Mouse (Mus musculus) midbrain, embryonic 13.5 days (tissue): ENCODE data around the gene Ky. TPM values are rescaled to one million over a fixed set of nuclear protein-coding genes. Genes with fewer than 3 reads are reported as not detected.
A peak's percentile ranks its signal among the peaks of the same experiment; 100 is the strongest.

Experiments used
- ATAC-seq: fragments of 200-750 bp; cut with Nextera tagmentation; 2 replicates; pipeline ENCODE4 v1.8.0; 2017; ENCODE audit warnings: mild to moderate bottlenecking, moderate TSS enrichment, moderate library complexity
- H3K27ac ChIP-seq: fragments of 300-500 bp; sonication (generic); 2 replicates; pipeline ENCODE4 v1.5.1; 2015; ENCODE audit warnings: inconsistent platforms, mild to moderate bottlenecking, moderate library complexity
- H3K27me3 ChIP-seq: fragments of 300-500 bp; sonication (generic); 2 replicates; pipeline ENCODE4 v1.6.1; 2015; ENCODE audit warnings: mild to moderate bottlenecking, inconsistent platforms
- H3K36me3 ChIP-seq: fragments of 300-500 bp; sonication (generic); 2 replicates; pipeline ENCODE4 v1.6.1; 2015; ENCODE audit warnings: mild to moderate bottlenecking, inconsistent platforms
- H3K4me1 ChIP-seq: fragments of 300-500 bp; sonication (generic); replicated peaks from 2 replicates; pipeline ENCODE4 v1.6.1; 2015; ENCODE audit warnings: inconsistent platforms
- H3K4me2 ChIP-seq: fragments of 300-500 bp; sonication (generic); replicated peaks from 2 replicates; pipeline ENCODE4 v1.6.1; 2015; ENCODE audit warnings: moderate library complexity, mild to moderate bottlenecking, inconsistent platforms
- H3K4me3 ChIP-seq: fragments of 300-500 bp; sonication (generic); replicated peaks from 2 replicates; pipeline ENCODE4 v1.5.1; 2015; ENCODE audit warnings: mild to moderate bottlenecking, inconsistent platforms
- H3K9ac ChIP-seq: fragments of 300-500 bp; sonication (generic); replicated peaks from 2 replicates; pipeline ENCODE4 v1.6.1; 2015; ENCODE audit warnings: mild to moderate bottlenecking, inconsistent platforms
- H3K9me3 ChIP-seq: fragments of 300-500 bp; sonication (generic); 2 replicates; pipeline ENCODE4 v1.6.1; 2016; ENCODE audit warnings: mild to moderate bottlenecking, inconsistent platforms
- WGBS: fragments of 180-500 bp; shearing (Covaris S2); methylation state at CpG from one replicate; pipeline ENCODE4 v1.1.7; 2015; 5-methylcytosine and 5-hydroxymethylcytosine counted together
- polyA plus RNA-seq: library from polyadenylated mRNA; unstranded; fragments of >200 nt; fragmentation: Nextera tagmentation; extraction: Ambion mirVana; gene quantifications from 2 replicates; pipeline ENCODE4 v1.2.1, GENCODE M21; 2015

The Ky gene
- polyA plus RNA-seq, 1 experiment from 2014 or later: 0.32 TPM

DNA sequence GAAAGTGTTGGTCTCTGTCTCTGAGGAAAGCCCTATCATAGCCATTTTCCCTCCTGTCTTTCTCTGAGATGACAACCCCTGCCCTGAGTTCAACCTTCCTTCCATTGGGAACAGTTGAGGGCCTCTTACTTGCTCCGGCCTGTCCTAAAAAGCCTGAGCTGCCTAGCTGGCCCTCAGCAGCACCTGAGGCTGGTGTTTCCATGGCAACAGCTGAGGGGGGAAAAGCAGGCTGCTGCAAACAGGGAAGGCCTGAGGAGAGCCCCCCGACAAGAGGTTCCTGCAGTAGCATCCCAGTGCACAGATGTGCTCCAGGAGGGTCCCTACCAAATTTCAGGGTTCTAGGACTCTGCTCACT lies 38.2 kb downstream of the Ky start:
- H3K4me1 ChIP-seq: peaks cover 44% of the 10 kb centered on the region
- peak overlapping the region; percentile 98 for H3K27ac ChIP-seq
- no peak; the same call in none of the 2 replicates for ATAC-seq
- peak overlapping the region; percentile 78 for H3K9ac ChIP-seq
- no peaks in the 10 kb centered on the region for H3K36me3 ChIP-seq
- WGBS: 5% methylated on average over 2 of the region's 2 CpGs
- no peaks in the 10 kb centered on the region for H3K9me3 ChIP-seq
- peaks cover 50% of the 10 kb centered on the region for H3K27me3 ChIP-seq
- peak overlapping the region; percentile 69; the same call in 1 of the 2 replicates for H3K4me2 ChIP-seq
- no peak overlapping the region for H3K4me3 ChIP-seq

DNA sequence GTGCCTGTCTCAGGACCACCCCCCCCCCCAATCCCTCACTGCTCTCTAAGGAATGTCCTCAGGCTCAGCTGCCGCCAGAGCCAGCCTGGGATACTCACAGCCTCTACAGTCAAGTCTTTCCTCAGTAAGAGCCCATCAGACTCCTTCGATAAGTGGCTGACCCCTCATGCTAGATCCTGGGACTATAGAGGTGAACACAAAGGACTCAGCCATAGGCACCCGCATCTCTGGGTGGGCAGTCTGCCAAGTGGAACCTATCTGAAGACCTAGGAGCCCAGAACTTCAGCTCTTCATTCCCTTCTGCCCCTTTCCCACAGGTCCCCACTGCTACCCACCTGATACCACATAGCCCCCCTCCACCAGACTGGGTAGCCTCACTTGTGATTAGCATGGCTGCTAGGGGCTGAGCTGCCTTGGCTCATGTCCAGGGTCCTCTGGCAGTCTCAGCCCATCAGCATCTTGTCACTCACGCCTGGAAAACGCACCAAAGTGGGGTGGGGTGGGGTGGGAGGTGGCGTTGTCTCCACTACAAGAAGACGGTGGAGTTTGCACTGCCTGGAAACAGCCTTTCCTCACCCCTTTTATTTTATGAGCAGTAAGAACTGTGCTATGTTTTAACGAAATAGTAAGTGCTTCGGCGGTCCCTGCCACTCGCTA lies 38.7 kb downstream of the Ky start:
- ATAC-seq: peak; percentile 86
- H3K27me3 ChIP-seq: peaks cover 54% of the 10 kb centered on the region
- peaks cover 44% of the 10 kb centered on the region for H3K4me1 ChIP-seq
- peak overlapping the region; percentile 69 for H3K4me2 ChIP-seq
- H3K4me3 ChIP-seq: peak overlapping the region; percentile 37
- peak overlapping the region; percentile 78 for H3K9ac ChIP-seq
- no peaks in the 10 kb centered on the region for H3K9me3 ChIP-seq
- WGBS: 4% methylated on average over 11 of the region's 11 CpGs
- no peaks in the 10 kb centered on the region for H3K36me3 ChIP-seq
- H3K27ac ChIP-seq: peak overlapping the region; percentile 98

DNA sequence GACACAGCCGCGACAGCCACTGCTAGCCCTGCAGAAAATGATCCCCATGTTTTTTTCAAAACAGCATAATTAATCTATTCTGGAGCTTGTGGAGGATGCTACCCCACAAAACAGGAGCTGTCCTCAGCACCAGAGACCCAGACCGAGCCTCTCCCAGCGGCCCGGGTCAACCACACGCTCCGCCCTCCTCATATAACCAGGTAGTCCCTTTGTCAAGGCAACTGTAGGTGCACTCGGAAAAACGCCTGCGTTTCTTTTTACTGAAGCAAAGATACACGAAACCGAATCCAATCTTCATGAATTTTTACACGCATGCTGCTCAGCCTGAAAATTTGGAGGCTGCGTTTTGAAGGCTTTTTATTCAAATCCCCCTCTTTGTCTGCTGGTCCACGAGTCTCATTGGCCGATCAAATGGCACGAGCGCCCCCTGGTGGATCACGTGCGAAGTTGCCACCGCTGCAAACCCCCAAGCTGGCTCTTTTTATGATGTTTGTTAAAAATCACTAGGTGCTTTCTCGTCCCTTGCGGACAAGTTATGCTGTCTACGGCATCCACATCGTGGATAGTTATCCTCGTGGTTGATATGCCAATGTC lies 39.3 kb downstream of the Ky start:
- Histone ChIP-seq H3K27me3 (peaks cover 59% of the 10 kb centered on the region), H3K4me1 (peaks cover 44% of the 10 kb centered on the region), H3K9me3 (no peaks in the 10 kb centered on the region), H3K36me3 (no peaks in the 10 kb centered on the region), H3K4me2 (peak overlapping the region; percentile 69), H3K4me3 (peak overlapping the region; percentile 37), H3K27ac (peak overlapping the region; percentile 98), H3K9ac (peak overlapping the region; percentile 78)
- WGBS: under 1% methylated on average over 26 of the region's 26 CpGs
- peak; percentile 70 for ATAC-seq

DNA sequence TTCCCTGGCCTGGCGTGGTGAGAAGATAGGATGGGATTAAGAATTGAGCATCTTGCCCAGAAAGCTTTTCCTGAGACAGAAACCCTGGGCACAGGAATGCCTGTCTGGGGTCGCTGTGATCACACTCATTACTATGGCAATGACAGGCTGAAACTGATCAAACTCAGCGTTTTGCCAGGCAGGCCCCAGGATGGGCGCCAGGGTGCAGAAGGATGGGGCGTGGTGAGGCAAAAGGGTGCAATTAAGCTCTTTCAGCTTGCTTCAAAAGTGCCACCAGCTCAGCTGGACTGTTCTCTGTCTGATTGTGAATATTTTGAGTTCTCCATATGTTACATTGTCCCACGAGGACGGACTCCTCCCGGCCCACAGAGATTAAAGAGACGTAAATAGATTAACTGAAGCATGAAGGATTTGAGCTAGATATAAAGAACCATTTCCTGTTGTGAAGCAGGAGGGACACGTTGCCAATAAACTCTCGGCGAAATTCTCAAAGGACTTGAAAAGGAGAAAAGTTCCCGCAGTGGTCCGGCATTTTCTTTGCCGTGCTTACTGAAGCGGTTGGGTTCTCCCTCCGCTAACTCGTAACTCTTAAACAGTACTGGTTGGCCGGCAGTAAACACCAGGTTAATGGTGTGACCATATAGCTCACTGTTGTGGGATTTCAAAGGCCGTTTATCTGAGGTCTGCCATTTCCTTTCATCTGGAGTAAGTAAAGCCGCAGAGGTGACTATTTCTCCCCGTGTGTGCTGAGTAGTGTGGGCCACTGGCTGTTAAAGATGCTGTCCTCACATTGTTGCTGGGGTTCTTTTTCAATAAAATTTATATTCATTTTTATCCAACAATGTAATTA lies 40.1 kb downstream of the Ky start:
- ATAC-seq: peak; percentile 59
- Histone ChIP-seq H3K4me3 (peak overlapping the region; percentile 37), H3K4me1 (peaks cover 44% of the 10 kb centered on the region), H3K9ac (peak overlapping the region; percentile 78; the same call in 1 of the 2 replicates), H3K9me3 (no peaks in the 10 kb centered on the region), H3K4me2 (peak overlapping the region; percentile 69), H3K36me3 (no peaks in the 10 kb centered on the region), H3K27ac (peak overlapping the region; percentile 98), H3K27me3 (peaks cover 60% of the 10 kb centered on the region)
- WGBS: 2% methylated on average over 22 of the region's 22 CpGs

DNA sequence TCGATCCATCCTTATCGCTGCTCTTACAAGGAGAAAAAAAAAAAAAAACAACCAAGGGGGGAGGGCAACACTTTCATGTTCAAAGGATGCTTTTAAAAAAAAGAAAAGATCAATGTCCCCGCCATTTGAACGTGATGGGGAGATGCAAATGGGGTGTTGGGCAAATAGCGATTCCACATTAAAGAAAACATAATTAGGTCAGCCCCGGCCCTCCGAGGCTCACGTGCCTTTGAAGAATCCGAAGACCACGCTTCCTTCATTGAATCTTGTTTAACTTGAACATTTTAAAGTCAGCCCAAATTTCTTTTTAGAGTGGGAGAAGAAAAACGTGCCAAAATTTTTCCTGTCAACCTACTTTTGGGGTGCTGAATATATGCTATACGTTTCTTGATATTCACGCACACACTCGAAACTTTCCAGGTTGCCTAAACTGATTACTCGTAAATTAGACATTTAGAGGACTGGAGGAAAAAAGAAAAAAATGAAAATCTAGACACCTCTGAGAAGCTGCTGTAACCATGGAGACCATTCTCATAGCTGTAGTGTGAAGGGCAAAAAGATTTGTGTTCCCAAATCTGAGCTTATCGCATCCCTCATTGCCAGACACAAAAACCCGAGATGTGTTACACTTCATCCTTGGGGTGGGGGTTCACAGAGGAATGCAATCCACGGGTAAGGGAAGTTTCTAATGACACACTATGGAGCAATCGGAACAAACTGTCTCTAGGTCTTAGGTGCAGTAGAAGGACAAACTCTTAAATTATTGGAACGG lies 40.9 kb downstream of the Ky start:
- Histone ChIP-seq H3K4me3 (peak overlapping the region; percentile 37; the same call in 1 of the 2 replicates), H3K9me3 (no peaks in the 10 kb centered on the region), H3K36me3 (no peaks in the 10 kb centered on the region), H3K27ac (peak overlapping the region; percentile 98), H3K4me2 (peak overlapping the region; percentile 69), H3K27me3 (peaks cover 61% of the 10 kb centered on the region), H3K4me1 (peaks cover 44% of the 10 kb centered on the region), H3K9ac (0 out of 2 replicates have a peak overlapping the region, but pooled peaks have one; percentile 19)
- ATAC-seq: no peak
- 28% methylated on average over 20 of the region's 20 CpGs for WGBS

DNA sequence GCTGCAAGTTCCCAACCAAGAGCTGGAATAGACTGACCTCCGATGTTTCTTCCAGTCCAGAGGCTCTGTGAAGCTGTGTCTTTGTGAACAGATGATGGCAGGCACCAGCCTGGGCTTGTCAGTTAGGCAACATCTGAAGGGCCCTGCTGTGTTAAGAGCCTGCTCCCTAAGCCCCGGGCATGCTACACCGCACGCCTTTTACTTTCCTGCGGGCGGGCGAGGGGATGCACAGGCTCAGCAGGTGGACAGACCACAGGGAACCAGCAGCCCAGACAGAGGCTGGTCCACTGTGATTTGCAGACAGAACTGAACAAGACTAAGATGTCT lies 41.4 kb downstream of the Ky start:
- Histone ChIP-seq H3K36me3 (no peaks in the 10 kb centered on the region), H3K27me3 (peaks cover 55% of the 10 kb centered on the region), H3K9me3 (no peaks in the 10 kb centered on the region), H3K4me2 (peak overlapping the region; percentile 69), H3K4me3 (no peak overlapping the region), H3K4me1 (peaks cover 44% of the 10 kb centered on the region), H3K9ac (no peak overlapping the region), H3K27ac (peak overlapping the region; percentile 22; the same call in 1 of the 2 replicates)
- 28% methylated on average over 7 of the region's 7 CpGs for WGBS
- no peak for ATAC-seq

DNA sequence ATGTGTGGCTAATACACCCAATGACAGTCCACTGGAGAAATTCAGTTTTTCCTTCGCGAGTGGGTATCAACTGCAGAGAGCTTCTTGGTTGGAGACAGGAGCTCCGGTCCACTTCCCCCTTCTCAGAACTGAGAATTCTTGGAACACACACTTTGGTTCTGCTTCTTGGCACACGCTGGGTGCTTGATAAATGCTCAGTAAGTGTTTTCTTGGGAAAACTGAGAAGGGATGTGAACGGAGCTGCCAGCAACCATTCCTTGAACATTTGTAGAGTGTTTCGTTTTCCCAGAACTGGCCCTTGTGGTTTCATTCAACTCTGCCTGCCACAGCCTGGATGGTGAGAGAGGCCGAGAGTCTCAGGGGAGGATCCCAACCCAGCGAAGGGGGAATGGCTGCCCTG lies 43.7 kb downstream of the Ky start:
- Histone ChIP-seq H3K4me1 (peaks cover 30% of the 10 kb centered on the region), H3K27me3 (peaks cover 40% of the 10 kb centered on the region), H3K36me3 (no peaks in the 10 kb centered on the region), H3K9ac (no peak overlapping the region), H3K27ac (no peak overlapping the region), H3K9me3 (no peaks in the 10 kb centered on the region), H3K4me2 (no peak overlapping the region), H3K4me3 (no peak overlapping the region)
- ATAC-seq: no peak
- WGBS: 88% methylated on average over 8 of the region's 8 CpGs

DNA sequence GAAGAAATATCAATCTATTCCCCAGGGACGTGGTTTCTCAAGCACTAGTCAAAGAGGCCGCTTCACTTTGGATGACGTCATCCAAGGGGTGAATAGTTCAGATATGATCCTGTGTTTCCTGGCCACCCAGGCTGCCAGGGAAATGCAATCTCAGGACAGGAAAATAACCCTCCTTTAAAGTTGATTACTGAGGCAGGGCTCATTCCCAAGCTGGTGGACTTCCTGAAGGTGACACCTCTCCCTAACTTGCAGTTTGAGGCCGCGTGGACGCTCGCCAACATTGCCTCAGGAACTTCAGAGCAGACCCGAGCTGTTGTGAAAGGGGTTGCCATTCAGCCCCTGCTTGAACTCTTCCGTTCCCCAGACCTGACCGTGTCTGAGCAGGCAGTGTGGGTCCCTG lies 46.2 kb downstream of the Ky start:
- Histone ChIP-seq H3K27me3 (peaks cover 40% of the 10 kb centered on the region), H3K4me3 (no peak overlapping the region), H3K9ac (no peak overlapping the region), H3K27ac (no peak overlapping the region), H3K4me2 (no peak overlapping the region), H3K9me3 (no peaks in the 10 kb centered on the region), H3K36me3 (no peaks in the 10 kb centered on the region), H3K4me1 (peaks cover 7% of the 10 kb centered on the region)
- WGBS: 90% methylated on average over 10 of the region's 10 CpGs
- no peak for ATAC-seq

DNA sequence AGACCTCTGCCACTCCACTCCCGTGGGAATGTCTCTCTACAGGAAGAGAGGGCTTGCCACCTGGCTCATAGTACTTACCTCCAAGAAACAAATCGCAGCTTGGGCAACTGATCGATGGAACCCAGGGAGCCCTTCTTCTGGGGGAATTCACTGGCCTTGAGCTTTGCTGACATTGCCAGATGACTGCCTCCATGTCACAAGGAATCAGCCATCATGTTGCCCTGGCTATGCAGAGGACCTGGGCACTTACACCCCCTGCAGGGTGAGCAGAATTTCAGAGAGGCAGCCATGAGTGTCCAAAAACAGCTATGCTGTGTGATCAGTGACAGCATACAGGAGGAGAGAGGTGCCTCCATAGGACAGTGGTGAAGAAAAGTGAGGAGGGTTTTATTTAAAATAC lies 48.2 kb downstream of the Ky start:
- Histone ChIP-seq H3K9ac (no peak overlapping the region), H3K27ac (no peak overlapping the region), H3K4me1 (no peaks in the 10 kb centered on the region), H3K4me3 (no peak overlapping the region), H3K9me3 (0 out of 2 replicates have a peak, but pooled peaks cover 6% of the 10 kb centered on the region), H3K4me2 (no peak overlapping the region), H3K27me3 (peaks cover 20% of the 10 kb centered on the region), H3K36me3 (no peaks in the 10 kb centered on the region)
- WGBS: 87% methylated on average over 3 of the region's 3 CpGs
- ATAC-seq: no peak

DNA sequence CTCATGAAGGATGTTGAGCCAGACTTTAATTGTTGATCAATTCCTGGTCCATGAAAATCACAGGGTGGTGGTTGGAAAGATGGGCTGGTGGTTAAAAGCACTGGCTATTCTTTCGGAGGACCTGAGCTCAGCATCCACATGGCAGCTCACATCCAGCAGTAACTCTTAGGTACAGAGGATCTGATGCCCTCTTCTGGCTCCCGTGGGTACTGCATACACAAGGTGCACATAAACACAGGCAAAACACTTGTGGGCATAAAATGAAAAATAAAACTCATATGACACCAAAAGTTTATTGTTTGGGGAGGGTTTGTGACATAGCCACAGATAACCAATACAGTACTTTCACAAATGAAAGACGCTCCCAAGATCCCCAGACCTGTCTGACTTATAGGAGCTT lies 52.9 kb downstream of the Ky start:
- Histone ChIP-seq H3K36me3 (no peaks in the 10 kb centered on the region), H3K4me1 (no peaks in the 10 kb centered on the region), H3K9ac (no peak overlapping the region), H3K27ac (no peak overlapping the region), H3K4me3 (no peak overlapping the region), H3K9me3 (0 out of 2 replicates have a peak, but pooled peaks cover 7% of the 10 kb centered on the region), H3K4me2 (no peak overlapping the region), H3K27me3 (no peaks in the 10 kb centered on the region)
- 95% methylated on average over 3 of the region's 3 CpGs for WGBS
- no peak for ATAC-seq

DNA sequence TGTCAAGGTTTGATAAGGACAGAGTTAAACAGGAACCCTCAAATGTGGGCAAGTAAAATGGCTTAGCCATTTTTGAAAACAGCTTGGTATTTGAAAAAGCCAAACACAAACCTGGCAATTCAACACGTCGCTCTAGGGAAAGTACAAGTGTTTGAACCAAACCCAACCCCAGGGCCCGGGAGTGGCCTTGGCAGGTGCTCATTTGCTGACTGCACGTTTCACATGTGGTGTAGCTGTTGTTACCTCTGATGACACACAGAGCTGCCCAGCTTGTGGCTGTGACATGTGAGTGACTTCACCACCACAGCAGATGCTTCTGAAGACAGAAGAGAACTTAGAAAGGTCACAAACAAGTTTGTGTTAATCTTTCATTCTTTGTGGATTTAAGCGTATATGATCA lies 67.3 kb downstream of the Ky start:
- H3K4me3 ChIP-seq: no peak overlapping the region
- WGBS: 85% methylated on average over 5 of the region's 5 CpGs
- no peak overlapping the region for H3K9ac ChIP-seq
- no peak overlapping the region for H3K27ac ChIP-seq
- no peak overlapping the region for H3K4me2 ChIP-seq
- no peak for ATAC-seq
- H3K36me3 ChIP-seq: no peaks in the 10 kb centered on the region
- no peaks in the 10 kb centered on the region for H3K27me3 ChIP-seq
- H3K4me1 ChIP-seq: peaks cover 7% of the 10 kb centered on the region; the same call in 1 of the 2 replicates
- H3K9me3 ChIP-seq: no peaks in the 10 kb centered on the region
